Mouse (Mus musculus) cerebellum, postnatal 25 days (tissue): ENCODE measurements around the gene Isyna1.
A peak's percentile ranks its signal among the peaks of the same experiment; 100 is the strongest.

Experiments used
- DNase-seq, 2 experiments: peaks; one replicate each; pipeline ENCODE4 v3.0.0; 2021; ENCODE audit warnings: mixed read lengths in 2 of 2

Gene Isyna1

DNA sequence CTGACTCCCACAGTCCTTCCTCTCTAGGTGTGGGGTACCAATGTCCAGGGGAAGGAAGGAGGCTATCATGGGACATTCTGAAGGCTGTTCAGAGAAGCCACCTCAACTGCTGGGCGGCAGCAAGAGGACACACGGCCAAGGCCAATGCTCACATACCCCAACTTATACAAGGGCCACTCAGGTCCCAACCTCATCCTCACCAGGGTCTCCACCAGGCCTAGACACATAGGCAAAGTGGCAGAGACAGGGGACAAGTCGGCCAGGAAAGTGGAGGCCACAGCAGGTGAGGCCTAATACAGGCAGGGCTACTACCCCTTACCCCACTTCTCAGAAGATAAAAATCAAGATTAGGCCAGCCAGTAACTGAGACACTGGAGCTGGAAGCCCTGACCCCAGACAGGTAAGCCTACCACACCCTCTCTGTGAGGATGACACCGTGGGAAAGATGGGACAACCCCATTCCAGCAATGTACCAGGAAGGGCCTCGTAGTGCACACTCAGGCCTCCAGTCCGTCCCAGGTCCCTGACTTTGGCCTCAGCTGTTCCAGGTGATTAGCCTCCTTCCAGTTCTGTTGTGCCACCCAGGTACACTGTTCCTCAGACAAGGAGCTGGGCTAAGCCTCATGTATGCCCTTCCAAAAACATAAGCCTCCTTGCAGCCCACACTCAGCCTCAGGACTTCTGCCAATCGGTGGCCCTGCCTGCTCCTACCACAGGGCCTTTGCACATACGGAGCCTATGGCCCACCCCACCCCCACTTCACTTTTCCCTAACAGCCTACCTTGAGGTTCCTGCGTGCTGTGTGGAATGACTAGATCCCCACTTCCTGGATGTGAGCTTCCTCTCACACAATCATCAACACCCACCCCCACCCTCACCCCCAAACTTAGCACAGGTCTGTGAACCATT is 12.0 kb downstream of the Isyna1 start:
- DNase-seq = peak in 1 of 2 experiments; percentile 7

DNA sequence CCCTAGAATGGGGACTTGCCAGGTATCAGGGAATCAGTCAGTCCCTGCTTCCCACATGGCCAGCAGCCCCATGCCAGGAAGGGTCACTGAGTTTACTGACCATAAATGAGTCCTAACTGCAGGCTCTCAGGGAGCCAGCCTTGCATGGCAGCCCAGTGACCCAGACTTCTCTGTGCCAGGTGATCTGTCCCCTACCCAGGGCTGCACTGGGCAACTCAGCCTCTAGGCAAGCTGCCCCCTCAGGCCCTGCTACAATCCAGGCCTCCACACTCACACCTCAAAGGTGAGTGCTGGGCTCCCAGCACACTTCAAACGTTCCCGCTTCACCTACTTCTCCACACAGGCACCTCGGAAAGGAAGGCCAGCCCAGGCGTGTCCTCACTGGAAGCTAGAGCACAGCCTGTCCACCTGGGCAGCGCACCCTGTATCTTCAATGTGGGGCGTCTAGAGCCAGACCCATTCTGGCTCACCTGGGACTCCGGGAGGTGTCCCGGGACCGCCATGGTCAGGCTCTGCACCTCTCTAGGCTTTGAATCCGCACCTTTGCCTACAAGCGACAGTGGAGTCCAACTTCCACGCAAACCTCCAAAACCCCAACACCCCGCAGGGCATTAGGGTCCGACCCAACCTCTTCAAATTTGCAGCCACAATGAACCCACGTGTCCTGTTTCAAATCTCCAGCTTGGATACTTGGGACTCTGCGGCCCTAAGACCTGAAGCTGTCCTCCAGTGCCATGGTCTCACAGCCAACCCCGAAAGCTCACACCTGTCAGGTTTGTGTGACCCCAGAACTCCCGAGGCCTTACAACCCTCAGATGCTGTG is 12.8 kb downstream of the Isyna1 start:
- DNase-seq = peak; percentile 31 to 35

DNA sequence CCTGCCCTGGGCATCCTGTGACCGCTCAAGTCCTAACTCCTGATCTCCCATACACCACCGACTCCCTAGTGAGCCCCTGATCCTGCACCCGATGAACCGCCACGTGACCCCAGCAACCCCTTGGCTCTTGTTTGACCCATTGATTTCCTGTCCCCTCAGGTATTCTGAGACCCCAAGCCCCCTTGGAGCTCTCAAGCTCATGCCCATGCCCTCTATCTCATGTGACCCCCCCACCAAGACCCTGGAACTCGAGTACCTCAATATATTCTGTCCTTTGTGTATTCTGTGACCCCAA is 13.4 kb downstream of the Isyna1 start:
- peak in 1 of 2 experiments; percentile 40 for DNase-seq

DNA sequence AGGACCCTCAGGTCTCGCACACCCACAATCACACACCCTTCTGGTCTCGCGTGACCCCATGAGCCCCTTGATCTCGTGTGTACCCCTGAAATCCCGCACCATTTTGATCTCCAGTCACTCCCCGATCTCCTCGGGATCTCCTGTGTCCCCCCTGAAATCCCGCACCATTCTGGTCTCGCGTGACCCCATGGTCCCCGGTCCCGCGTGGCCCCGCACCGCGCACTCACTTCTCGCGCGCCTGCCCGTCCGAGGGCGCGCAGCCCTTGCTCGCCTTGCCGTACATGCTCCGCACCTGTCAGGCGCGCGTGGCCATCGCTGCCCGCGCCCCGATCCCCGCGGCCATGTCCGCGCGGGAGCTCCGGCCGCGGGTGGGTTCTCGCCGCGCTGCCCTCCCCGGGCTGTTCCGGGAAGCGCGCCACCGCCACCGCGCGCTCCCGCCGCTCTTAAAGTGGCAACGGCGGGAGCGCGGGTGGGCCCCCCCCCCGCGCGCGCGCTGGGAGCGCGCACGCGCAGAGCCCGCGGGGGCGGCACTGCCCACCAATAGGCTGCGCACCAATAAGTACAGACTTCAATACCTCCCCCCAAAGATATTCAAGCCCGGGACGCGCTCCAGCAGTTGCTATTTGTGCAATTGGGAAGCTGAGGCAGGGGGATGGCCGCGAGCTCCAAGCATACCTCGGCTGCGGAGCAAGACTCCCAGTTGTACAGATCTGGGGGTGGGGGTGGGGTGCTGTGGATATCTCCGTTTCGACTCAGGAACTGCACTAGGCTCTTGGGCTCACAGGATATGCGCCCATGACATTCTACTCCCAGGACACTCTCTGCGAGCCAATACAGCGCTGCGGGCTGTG is 13.9 kb downstream of the Isyna1 start:
- DNase-seq = peak; percentile 70 to 84

DNA sequence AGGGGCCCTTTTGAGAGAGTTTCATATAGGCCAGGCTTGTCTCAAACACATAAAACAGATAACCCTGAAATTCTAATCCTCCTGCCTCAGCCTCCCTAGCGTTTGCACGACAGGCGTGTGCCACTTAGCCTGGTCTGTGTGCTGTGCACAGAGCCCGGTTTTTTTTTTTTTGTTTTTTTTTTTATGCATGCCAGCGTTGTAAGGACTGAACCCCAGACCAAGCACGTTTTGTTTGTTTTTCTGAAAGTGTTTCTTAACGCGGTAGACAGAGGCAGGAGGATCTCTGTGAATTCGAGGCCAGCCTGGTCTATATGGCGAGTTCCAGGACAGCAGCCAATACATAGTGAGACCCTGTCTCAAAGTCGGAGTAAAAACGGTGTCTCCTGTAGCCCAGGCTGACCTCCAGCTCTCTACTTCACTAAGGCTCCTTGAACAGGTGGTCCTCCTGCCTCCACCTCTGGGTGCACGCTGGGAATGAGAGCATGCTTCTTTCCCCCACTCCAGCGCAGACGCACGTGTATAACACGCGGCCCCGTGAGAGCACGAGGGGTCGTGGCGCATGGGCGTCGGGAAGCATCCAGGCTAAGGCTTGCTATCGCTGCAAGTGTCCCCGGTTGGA is 14.7 kb downstream of the Isyna1 start, which contains the start of gene Ssbp4:
Gene Ssbp4 (minus strand): TSS at position 124 of the 619 bp plus-strand sequence.
- peak; percentile 17 to 29 for DNase-seq

DNA sequence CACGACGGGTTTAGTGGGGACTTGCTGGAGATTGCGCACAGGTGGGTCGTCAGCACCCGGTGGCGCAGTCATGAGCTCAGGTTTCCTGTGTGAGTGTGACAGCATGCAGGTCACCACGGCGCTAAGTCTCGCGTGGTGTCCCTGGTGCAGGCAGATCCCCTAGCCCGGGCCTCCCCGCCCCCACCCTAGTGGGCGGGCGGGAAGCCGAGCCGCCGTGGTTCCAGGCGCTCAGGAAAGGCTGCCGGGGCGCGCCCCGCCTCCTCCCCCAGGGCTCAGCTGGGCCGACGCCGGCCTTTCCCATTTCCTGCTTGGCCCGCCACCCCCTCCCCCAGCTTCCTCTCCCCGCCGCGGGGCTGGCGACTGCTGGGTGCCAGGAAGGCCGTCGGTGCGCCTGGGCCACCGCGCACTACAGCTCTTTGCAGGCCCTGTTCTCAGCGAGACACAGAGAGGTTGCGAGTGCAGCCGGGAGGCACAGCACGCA is 15.2 kb downstream of the Isyna1 start:
- DNase-seq = peak; percentile 42 to 69

DNA sequence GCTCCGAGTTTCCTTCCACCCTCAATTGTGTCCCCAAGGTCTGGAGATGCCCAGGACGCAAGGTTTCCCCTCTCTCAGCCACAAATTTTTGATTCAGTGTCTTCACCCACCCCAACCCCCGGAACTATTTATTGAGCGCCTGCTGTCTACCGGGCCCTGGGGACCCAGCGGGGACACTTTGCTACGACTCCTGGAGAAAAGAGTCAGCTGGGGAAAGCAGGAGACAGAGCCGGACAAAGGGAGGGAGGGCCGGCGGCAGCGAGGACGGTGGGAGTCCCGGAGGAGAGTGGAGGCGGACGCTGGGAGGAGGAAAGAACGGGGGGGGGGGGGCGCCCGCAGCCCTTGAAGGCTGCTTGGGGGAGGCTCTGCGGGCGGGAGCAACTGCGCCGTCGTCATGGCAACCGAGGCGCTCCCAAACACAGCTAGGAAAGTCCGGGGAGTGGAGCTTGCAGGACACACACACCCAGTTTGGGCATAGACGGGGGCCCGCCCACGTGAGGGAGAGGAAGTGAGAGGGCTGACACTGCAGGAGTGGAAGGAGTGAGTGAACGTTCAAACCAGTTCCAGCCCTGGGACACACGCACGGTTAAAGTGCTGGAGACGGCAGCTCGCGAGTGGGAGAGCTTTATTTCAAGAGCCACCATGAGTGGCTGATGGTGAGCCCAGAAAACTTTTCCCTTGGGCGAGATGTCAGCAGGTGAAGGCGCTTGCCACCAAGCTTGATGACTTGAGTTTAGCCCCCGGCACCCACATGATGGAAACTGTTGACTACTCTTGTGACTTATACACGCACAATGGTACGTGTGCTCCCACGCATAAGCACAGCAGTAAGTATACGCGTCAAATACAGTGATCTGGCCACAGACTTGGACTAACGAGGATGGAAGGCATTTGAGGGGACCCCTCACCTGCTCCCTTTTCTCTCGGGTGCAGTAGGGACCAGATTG is 15.9 kb downstream of the Isyna1 start:
- peak; percentile 33 to 65 for DNase-seq

DNA sequence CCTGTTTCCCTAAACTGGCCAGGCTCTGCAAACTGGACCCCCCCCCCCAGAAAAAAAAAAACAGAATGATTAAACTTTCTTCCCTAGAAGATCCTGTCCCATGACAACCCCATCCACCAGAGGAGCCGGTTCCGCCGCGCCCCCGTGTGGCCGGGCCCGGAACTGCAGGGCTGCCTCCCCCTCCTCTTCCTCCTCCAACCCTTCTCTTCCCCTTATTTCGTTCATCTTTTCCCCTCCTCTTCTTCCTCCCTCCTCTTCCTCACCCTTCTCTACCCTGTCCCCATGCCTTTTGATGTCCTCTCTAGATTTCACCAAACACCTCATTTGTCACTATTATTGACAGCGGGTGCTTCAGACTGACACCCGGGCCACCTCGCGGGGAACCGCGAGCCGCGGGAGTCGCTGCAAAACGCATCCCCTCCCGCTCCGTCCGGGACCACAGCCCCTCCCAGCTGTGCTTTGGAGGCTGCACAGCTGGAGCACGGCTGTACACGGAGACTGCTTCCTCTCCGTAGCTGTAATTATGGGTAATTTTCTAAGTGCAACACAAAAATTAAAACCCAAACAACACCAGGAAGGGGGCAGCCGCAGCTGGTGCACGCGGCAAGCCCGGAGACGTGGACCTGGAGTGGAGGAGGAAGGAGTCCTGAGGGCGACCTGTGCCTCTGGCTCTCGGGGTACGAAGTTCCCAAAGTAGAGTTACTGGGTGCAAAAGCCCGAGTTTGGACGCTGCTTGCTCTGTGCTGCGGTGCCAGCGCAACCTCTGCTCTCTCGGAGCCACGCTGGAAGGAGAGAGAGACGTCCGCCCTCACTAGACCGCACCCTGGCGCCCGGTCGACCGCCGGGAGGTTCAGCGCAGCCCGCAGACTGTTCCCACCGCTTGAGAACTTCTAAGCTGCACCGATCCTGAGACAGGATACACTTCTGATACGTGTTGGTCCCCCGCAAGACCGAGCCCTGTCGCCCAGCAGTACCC is 16.9 kb downstream of the Isyna1 start:
- DNase-seq = peak; percentile 83 to 90

DNA sequence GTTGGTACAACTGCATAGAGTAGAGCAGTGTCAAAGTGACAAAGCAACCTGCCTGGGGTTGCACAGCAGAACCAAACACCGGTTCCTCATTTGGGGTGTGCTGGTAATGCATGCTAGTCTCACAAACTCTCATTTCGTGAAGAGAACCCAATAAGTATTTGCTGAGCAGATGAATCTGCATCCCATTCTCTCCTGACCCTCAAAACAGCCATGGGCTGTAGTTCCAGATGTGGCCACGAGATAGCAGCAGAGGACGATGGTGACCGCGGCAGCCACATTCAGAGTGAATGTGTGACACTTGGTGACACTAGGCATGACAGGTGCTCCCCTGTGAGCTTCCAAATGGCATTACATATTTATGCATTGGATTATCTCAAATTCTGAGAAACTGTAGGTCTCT is 17.7 kb downstream of the Isyna1 start:
- peak; percentile 90 to 92 for DNase-seq

DNA sequence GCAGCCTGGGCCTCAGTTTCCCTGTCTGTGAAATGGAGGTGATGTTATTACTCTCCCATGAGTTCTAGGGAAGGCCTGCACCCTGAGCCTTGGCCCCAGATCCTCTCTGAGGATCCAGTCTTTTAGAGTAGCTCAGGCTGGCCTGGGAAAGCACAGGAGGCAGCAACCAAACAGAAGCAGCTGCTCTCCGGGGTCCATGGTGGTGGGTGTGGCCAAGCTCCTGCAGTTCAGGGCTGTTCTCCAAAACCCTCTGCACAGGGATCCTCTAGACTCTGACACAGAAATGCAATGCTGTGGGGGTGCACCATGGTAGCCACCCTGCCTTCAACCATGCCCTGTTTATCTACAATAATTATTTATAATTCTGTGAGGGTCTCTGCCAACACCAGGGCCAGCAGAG is 19.6 kb downstream of the Isyna1 start:
- no peak for DNase-seq

DNA sequence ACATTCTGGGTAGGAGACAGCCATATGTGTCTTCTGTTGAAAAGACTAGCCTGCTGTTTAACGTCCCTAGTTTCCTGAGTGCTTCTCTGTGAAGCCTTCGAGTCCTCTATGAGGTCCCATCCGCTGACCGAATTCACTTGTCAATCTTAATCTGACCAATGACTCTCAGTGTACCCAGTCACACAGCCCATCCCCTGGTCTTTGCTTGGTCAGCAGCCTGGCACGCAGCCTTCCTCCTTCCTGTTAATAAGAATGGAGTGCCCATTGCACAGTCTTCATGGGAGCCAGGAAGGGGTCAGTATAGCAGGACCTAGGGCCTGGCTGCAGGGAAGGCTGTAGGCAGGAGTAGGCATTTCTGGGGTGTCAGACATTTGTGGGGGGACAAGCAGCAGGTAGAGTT is 20.3 kb downstream of the Isyna1 start:
- no peak for DNase-seq

DNA sequence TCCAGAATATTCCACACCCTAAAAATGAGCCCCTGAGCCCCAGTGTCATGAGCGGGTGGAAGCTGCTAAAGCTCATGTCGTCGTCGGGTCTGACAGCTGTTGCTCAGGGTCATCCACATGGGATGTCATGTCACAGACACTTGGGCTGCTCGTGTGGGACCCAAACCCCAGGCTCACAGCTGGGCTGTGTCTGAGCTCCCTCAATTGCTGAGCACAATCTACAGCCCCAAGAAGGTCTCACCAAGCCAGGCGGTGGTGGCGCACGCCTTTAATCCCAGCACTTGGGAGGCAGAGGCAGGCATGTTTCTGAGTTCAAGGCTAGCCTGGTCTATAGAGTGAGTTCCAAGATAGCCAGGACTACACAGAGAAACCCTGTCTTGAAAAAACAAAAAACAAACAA is 21.1 kb downstream of the Isyna1 start:
- no peak for DNase-seq

DNA sequence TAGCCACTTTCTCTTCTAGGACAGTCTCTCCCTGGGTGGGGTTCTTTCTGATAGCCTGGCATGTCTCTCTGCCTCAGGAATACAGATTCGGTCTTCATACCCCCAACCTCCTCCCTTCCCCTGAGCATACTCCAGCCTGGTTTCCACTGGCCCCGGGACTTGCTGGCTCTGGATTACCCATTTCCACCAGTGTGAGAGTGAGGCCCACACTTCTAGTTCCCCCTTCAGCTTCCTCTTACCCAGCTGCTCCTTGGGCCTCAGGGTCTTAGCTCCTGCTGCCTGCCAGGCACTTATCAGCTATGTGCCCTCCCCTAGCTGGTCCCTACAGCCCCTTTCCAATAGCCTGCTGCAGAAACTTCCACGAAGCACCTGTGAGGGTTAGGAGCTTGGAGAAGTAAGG is 21.7 kb downstream of the Isyna1 start, which contains the start of gene Lrrc25:
Gene Lrrc25 (plus strand): TSS at position 262 of the 400 bp plus-strand sequence.
- no peak for DNase-seq

DNA sequence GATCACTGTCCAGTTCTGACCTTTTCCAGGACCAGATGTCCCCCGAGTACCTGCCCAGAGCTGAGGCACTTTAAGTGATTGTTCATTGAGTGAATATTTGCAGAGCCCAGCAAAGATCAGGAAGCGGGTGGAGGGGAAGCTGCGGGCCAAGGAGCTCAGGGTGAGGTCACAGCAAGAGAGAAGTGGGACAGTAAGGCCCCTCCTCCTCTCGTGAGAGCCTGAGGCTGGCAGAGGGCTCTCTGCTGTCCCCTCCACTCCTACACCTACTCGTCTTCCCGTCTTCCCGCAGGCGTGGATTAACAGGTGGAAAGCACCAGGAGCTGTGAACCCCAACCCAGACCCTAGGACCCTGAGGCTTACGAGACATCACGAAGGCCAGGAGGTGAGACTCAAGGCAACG is 22.5 kb downstream of the Isyna1 start:
- no peak for DNase-seq

DNA sequence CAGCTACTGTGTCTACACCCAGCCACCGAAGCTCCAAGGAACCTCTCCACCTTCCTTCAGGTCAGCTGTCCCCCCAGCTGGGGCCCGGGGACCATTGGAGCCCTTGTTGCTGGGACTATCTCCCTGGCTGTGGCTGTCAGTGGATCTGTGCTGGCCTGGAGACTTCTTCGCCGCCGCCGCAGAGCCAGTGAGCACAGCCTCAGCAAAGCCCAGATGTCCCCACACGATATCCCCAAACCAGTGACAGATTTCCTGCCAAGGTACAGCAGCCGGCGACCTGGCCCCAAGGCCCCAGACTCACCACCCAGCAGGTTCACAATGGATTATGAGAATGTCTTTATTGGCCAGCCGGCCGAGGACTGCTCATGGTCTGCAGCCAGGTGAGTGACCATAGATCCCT is 23.8 kb downstream of the Isyna1 start:
- no peak for DNase-seq

DNA sequence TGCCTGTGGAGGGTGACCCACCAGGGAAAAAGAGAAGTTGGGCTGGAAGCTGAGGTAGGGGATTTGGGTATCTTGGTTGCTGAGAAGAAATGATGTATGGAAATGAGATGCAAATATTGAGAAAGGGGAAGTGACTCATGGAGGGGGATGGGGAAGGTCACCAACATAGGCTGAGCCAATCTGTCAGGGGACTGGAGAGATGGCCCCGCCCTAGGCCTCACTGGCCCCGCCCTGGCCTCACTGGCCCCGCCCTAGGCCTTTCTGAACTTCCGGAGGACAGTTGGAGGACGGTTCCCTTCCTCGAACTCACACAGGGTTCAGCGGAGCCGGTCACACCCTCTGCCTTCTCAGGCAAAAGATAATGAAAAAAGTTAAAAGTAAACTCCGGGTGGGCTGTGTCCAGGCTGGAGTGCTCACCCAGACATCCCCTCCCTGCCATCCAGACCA is 24.7 kb downstream of the Isyna1 start:
- no peak for DNase-seq

DNA sequence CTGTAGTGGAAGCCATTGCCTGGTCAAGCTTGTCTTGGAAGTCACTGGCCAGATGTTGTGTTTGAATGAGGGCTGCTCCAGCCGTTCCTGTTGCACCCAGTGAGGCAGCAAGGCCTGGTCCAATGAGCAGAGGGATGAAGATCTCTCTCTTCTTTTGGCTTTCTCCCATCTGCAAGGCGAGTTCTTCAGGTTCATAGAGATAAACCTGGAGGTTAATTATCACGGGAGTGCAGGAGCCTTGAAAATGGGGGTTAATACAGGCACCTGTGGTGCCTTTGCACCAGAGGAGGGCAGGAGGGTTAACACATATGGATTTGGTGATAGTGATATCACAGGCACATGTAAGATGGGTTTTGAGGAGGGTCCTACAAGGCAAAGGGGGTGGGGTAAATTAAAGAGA is 28.0 kb downstream of the Isyna1 start:
- DNase-seq = no peak

DNA sequence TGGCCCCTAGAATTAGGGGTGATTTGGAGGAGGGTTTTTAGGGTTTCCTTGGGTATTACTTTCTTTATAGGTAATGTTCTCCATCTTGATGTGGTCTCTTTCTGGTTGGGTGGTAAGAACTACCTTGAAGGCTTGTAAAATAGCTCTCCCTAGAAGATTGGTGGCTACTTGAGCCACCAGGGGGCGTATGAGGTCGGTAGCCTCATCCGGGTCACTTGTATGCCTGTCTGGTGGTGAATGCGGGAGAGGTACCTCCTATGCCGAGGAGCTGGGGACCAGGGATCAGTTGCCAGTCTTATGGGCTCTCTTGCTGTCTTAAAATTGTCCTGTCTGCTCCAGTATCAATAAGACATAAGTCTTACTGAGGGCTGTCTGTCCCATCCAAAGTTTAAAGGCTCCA is 30.9 kb downstream of the Isyna1 start:
- peak; percentile 34 to 68 for DNase-seq

DNA sequence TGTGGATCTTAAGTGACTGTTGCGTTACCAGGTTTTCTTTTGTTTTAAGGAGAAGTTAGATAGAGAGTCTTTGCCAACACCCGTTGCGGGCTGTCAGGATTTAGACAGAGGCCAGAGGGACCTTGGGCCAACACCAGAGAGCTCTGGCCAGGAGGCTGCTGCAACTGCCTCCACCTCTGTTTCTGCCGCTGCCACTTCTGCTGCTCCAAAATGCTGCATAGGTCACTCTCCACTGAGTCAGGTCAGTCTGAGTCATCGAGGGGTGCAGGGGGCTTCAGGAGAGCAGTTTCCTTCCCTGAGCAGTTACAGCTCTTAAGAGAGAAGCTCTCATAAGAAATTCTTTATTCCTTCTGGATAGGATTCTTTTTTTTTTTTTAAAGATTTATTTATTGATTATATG is 32.9 kb downstream of the Isyna1 start:
- DNase-seq = no peak
